Mouse (Mus musculus): Measurements from ENCODE around the gene Olfr699.
"Not testable (repeated sequence)": the region's sequence is repeated elsewhere in the genome, so short reads cannot be mapped to it uniquely, and the experiment has no call there.

The Olfr699 gene

DNA sequence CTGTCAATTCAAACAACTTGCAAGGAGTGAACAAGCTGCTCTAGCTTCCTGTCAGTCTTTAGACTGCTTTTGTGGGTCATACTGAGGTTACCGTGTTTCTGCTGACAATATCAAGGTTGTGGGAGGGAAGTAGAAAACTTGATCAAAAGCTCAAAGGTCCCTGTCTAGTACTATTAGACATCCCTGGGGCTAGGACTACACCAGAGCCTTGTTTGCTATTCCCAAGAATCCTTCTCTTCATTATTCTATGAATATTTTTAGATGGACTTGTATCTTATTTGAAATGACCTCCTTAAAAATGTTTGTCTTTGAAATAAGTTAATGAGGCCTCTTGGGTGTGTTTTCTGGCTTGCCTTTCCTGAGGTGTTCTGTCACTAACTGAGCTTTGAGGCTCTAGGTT, at the start of gene Olfr699:
Olfr699 (minus strand) TSS at position 101 of the 400 bp plus-strand sequence.
- in situ Hi-C loops (cut with MboI, MseI) = no loop called here

DNA sequence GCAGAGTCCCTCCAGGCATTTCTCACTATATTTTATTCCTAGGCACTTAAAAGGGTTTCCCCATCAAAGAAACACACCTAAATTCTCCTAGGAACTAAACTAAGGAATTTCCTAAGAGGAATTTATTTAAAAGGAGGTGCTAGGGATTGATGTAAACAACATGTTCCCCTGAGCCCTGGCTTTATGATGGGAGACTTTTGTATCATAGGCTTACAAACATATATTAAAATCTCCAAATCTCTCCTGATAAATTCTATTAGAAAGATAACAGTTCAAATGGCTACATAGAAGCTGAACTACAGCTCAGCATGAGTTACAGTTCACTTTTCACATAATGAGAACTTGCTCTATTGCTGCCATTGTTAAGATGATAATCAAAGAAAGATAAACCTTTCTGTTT, 40.8 kb upstream of the Olfr699 start, which contains the start of gene Olfr702:
Olfr702 (minus strand) TSS at position 101 of the 400 bp plus-strand sequence.
- in situ Hi-C loops (cut with MboI, MseI) = no loop called here

DNA sequence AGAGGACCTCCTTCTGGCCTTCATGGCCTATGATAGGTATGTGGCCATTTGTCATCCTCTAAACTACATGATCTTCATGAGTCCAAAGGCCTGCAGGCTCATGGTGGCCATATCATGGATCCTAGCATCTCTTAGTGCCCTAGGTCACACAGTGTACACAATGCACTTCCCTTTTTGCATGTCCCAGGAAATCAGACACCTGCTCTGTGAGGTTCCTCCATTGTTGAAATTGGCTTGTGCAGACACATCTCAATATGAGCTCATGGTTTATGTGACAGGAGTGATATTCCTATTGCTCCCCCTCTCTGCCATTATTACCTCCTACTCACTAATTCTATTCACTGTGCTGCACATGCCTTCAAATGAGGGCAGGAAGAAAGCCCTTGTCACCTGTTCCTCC, 25.4 kb upstream of the Olfr699 start:
- in situ Hi-C loops (cut with MboI, MseI) = no loop called here

DNA sequence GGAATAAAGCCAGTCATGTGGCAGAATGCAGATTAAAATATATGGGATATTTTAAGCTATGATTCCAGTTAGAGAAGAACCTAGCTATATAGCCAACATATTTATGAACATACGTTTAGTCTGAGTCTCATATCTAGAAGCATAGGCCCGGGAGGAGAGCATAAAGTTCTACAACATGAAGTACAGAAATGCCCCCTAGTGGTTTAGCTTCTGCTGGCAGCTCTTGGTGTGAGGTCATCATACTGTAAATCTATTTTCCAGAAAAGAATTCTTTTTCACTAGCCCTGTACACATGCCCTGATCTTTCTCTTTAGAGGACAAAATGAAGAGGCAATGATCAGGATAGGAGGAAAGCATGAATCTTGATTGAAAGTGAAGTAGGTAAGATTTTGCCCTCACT, 22.8 kb upstream of the Olfr699 start:
- in situ Hi-C loops (cut with MboI, MseI) = no loop called here

DNA sequence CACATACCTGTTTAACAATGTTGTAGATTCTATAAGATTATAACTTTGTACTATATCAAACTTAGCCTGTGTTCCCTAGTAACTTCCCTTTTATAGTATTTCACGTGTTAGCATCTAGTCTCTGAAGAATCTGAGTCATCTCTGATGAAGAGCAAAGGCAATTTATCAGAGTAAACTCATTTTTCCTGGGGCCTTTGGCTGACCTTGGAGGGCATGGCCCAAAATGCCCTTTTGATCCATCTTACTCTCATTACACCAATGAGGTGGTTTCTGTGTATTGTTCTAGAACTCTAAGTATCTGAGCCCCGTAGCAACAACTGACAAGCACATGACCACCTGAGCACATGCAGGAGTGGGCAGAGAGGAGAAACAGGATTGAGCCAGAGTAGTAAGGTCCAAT, 20.8 kb upstream of the Olfr699 start, which contains the start of gene Olfr701:
Olfr701 (plus strand) TSS at position 301 of the 400 bp plus-strand sequence.
- in situ Hi-C loops (cut with MboI, MseI) = no loop called here

DNA sequence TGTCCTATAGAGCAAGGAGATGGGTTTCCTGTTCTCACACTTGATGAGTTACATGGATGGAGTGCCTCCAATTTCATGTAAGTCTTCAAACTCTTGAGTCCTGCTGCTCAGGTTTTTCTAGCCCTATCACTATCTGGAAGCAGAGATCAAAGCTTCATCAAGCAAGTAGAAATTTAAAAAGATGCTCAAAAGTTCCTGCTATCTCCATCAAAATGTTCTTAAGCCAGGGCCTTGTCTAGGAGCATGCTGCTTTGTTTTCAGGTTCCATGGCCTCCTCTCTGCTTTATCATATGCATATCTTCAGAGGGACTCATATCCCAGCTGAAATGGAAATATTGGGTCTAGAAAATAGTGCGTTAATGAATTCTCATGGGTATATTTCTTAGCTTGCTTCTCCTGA, 15.7 kb upstream of the Olfr699 start, which contains the start of gene Olfr700:
Olfr700 (minus strand) TSS at position 101 of the 400 bp plus-strand sequence.
- in situ Hi-C loops (cut with MboI, MseI) = no loop called here

DNA sequence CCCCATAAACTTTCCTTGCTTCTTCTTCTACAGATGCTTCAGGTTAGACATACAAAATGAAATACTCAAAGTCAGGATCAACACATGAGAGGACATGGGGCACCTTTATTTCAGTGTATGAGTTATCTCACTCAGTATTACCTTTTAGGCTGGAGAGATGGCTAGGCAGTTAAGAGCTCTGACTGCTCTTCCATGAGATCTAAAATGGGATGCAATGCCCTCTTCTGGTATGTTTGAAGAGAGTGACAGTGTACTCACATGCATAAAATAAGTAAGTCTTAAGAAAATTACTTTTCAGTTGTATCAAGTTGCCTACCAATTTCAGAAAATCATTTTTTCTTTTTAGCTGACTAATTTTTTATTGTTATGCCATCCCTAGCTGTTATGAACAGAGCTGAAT, 4.7 kb downstream of the Olfr699 start:
- in situ Hi-C loops (cut with MboI, MseI) = no loop called here

DNA sequence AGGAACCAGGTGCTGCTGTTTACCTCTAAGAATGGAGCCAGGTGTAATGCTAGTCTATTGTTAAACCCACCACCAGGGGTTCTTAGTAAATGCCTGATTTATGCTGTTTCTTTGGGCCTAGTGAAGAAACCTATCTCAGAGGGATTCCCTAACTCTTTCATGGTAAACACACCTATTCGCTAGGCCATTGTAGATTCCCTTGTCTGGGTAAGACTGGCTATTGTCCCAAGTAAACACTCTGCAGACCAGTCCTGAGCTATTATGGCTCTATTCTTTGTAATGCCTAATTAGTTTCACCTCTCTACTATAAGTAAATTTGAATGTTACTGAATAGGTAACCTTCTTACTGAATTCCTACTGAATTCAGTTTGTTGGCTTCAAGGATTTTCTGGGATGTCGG, 32.0 kb downstream of the Olfr699 start:
- in situ Hi-C loops (cut with MboI, MseI) = not testable (repeated sequence)

DNA sequence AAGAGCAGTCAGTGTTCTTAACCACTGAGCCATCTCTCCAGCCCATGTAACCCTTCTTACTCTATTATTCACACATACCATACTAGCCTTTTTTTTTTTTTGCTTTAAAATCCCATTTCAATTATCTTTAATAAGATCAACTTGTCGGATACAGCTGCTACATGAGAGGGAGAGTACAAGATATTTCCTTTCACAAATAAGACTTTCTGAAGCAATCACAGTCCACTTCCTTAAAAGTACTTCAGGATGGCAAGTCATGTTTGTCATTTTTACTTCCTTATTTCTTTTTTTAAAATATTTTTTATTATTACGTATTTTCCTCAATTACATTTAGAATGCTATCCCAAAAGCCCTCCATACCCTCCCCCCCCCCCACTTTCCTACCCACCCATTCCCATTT, 34.2 kb downstream of the Olfr699 start:
- in situ Hi-C loops (cut with MboI, MseI) = no loop called here

DNA sequence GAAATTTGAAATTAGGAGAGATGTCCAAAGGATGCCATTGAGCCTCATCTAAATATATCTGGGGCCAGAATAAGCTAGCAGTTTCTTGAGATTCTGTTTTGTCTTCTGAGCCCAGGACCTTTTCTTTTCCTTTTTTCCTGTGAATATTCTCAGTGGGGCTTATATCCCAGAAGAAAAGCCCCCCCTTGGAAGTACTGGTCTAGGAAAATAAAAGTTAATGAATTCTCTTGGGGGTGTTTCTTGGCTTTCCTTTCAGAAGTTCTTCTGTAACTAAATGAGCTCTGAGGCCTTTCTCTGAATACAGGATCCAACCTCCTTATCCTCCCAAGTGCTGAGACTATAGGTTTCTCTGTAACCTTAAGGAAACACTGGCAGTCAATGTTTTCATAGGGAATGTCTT, 37.7 kb downstream of the Olfr699 start, which contains the start of gene Olfr698:
Olfr698 (minus strand) TSS at position 101 of the 400 bp plus-strand sequence.
- in situ Hi-C loops (cut with MboI, MseI) = no loop called here

DNA sequence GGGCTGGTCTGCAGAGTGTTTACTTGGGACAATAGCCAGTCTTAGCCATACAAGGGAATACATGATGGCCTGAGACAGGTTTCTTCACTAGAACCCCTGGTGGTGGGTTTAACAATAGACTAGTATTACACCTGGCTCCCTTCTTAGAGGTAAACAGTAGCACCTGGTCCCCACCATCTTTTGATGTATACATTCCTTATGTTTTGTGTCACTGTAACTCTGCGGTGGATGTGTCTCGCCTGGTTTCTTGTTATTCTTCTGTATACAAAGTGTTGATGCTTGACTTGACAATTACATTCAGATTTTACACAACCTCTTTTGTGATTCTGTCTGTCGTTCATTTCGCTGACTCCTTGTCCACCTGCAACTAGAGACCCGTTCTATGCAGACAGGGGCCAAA, 47.2 kb downstream of the Olfr699 start:
- in situ Hi-C loops (cut with MboI, MseI) = no loop called here

DNA sequence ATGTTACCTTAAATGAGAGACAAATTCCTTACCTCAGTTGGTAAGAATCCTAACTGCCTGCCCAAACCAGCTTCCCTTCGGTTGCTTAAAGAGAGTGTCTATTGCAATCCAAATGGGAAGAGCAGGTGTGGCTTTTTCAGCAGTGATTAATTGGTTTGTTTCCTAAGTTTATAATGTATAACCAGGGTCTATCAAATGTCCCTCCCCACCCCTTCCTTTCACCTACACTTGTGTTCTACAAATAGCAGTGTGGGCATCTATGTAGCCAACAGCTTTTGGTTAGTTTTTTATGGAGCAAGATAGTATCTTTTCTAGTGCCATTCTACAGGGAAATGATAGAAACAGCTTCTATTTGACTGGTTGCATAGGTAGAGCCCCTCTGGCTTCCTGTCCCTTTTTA, 50.7 kb downstream of the Olfr699 start, which contains the start of gene Olfr697:
Olfr697 (minus strand) TSS at position 101 of the 400 bp plus-strand sequence.
- in situ Hi-C loops (cut with MboI, MseI) = no loop called here

All from T-helper 17 cell (primary cell).